Mouse (Mus musculus): Measurements from ENCODE around the gene Nkain4.

Nkain4 gene

GRCm38 (mm10) chr2:180954061-180955047 is at the start of gene Nkain4:
Gene Nkain4, minus strand, starts transcription at chr2:180954699.
- in situ Hi-C loops (cut with MboI; ENCODE audit: low pct_unique_long_range_greater_than_20kb in 1 of 2, low sequenced_read_pairs in 2 of 2, unreplicated experiment in 1 of 2) = no loop called here

GRCm38 (mm10) chr2:180996905-180997304 is 42.4 kb upstream of the Nkain4 start:
- in situ Hi-C loops (cut with MboI; ENCODE audit: low pct_unique_long_range_greater_than_20kb in 1 of 2, low sequenced_read_pairs in 2 of 2, unreplicated experiment in 1 of 2) = loop anchor here (5.0 to 10.0 kb wide), 2 partner anchors 58 to 60 kb away; no protein-coding TSS in a partner anchor

- in situ Hi-C loops (cut with MboI; ENCODE audit: low pct_unique_long_range_greater_than_20kb in 1 of 2, low sequenced_read_pairs in 2 of 2, unreplicated experiment in 1 of 2) = loop anchor here (5.0 to 10.0 kb wide), 2 partner anchors 58 to 61 kb away; no protein-coding TSS in a partner anchor
Observed at GRCm38 (mm10) chr2:180996436-180996835, 41.9 kb upstream of the Nkain4 start.

- in situ Hi-C loops (cut with MboI; ENCODE audit: low pct_unique_long_range_greater_than_20kb in 1 of 2, low sequenced_read_pairs in 2 of 2, unreplicated experiment in 1 of 2) = loop anchor here (5.0 to 10.0 kb wide), 2 partner anchors 59 to 62 kb away; no protein-coding TSS in a partner anchor
Observed at GRCm38 (mm10) chr2:180995457-180995856, 41.0 kb upstream of the Nkain4 start.

- in situ Hi-C loops (cut with MboI; ENCODE audit: low pct_unique_long_range_greater_than_20kb in 1 of 2, low sequenced_read_pairs in 2 of 2, unreplicated experiment in 1 of 2) = loop anchor here in 1 of 2 experiments (10.0 kb wide), 1 partner anchor 60 kb away; no protein-coding TSS in a partner anchor
Observed at GRCm38 (mm10) chr2:180994360-180994759, 39.9 kb upstream of the Nkain4 start.

GRCm38 (mm10) chr2:180990347-180990746 is 35.8 kb upstream of the Nkain4 start:
- in situ Hi-C loops (cut with MboI; ENCODE audit: low pct_unique_long_range_greater_than_20kb in 1 of 2, low sequenced_read_pairs in 2 of 2, unreplicated experiment in 1 of 2) = loop anchor here in 1 of 2 experiments (10.0 kb wide), 1 partner anchor 64 kb away; no protein-coding TSS in a partner anchor

GRCm38 (mm10) chr2:180988948-180989347 is 34.4 kb upstream of the Nkain4 start:
- in situ Hi-C loops (cut with MboI; ENCODE audit: low pct_unique_long_range_greater_than_20kb in 1 of 2, low sequenced_read_pairs in 2 of 2, unreplicated experiment in 1 of 2) = no loop called here

- in situ Hi-C loops (cut with MboI; ENCODE audit: low pct_unique_long_range_greater_than_20kb in 1 of 2, low sequenced_read_pairs in 2 of 2, unreplicated experiment in 1 of 2) = no loop called here
Observed at GRCm38 (mm10) chr2:180988347-180988913, 33.9 kb upstream of the Nkain4 start.

- in situ Hi-C loops (cut with MboI; ENCODE audit: low pct_unique_long_range_greater_than_20kb in 1 of 2, low sequenced_read_pairs in 2 of 2, unreplicated experiment in 1 of 2) = no loop called here
Observed at GRCm38 (mm10) chr2:180987432-180988030, 33.0 kb upstream of the Nkain4 start.

- in situ Hi-C loops (cut with MboI; ENCODE audit: low pct_unique_long_range_greater_than_20kb in 1 of 2, low sequenced_read_pairs in 2 of 2, unreplicated experiment in 1 of 2) = no loop called here
Observed at GRCm38 (mm10) chr2:180987001-180987400, 32.5 kb upstream of the Nkain4 start.

- in situ Hi-C loops (cut with MboI; ENCODE audit: low pct_unique_long_range_greater_than_20kb in 1 of 2, low sequenced_read_pairs in 2 of 2, unreplicated experiment in 1 of 2) = no loop called here
Observed at GRCm38 (mm10) chr2:180986449-180986848, 31.9 kb upstream of the Nkain4 start, which contains the start of gene Col20a1. Gene Col20a1, plus strand, starts transcription at chr2:180986535.

GRCm38 (mm10) chr2:180985635-180986034 is 31.1 kb upstream of the Nkain4 start:
- in situ Hi-C loops (cut with MboI; ENCODE audit: low pct_unique_long_range_greater_than_20kb in 1 of 2, low sequenced_read_pairs in 2 of 2, unreplicated experiment in 1 of 2) = no loop called here

GRCm38 (mm10) chr2:180981133-180981532 is 26.6 kb upstream of the Nkain4 start:
- in situ Hi-C loops (cut with MboI; ENCODE audit: low pct_unique_long_range_greater_than_20kb in 1 of 2, low sequenced_read_pairs in 2 of 2, unreplicated experiment in 1 of 2) = no loop called here

GRCm38 (mm10) chr2:180967010-180967763 is 12.7 kb upstream of the Nkain4 start, which contains the start of gene Arfgap1:
Gene Arfgap1, plus strand, starts transcription at chr2:180967225.
- in situ Hi-C loops (cut with MboI; ENCODE audit: low pct_unique_long_range_greater_than_20kb in 1 of 2, low sequenced_read_pairs in 2 of 2, unreplicated experiment in 1 of 2) = no loop called here

GRCm38 (mm10) chr2:180966092-180966882 is 11.8 kb upstream of the Nkain4 start:
- in situ Hi-C loops (cut with MboI; ENCODE audit: low pct_unique_long_range_greater_than_20kb in 1 of 2, low sequenced_read_pairs in 2 of 2, unreplicated experiment in 1 of 2) = no loop called here

- in situ Hi-C loops (cut with MboI; ENCODE audit: low pct_unique_long_range_greater_than_20kb in 1 of 2, low sequenced_read_pairs in 2 of 2, unreplicated experiment in 1 of 2) = loop anchor here (5.0 kb wide), 2 partner anchors 37 to 42 kb away; partner anchors contain the start of genes Birc7 (in 1 of the 2) and Ythdf1 (in 1 of the 2)
Observed at GRCm38 (mm10) chr2:180963956-180964355, 9.5 kb upstream of the Nkain4 start.
